Mouse (Mus musculus) hindbrain, postnatal 0 days (tissue): ENCODE data around the gene Gm6904. TPM values are rescaled to one million over a fixed set of nuclear protein-coding genes. Genes with fewer than 3 reads are reported as not detected.
A peak's percentile ranks its signal among the peaks of the same experiment; 100 is the strongest.

Experiments used
- ATAC-seq: fragments of 200-750 bp; cut with Nextera tagmentation; 2 replicates; pipeline ENCODE4 v1.8.0; 2017; ENCODE audit warnings: mild to moderate bottlenecking, moderate TSS enrichment, moderate library complexity
- DNase-seq: peaks from one replicate; pipeline ENCODE4 v3.0.0-alpha.2; 2015; ENCODE audit warnings: low spot score
- H3K27ac ChIP-seq: fragments of 300-500 bp; sonication (generic); 2 replicates; pipeline ENCODE4 v1.5.1; 2014; ENCODE audit warnings: mild to moderate bottlenecking
- H3K27me3 ChIP-seq: fragments of 300-500 bp; sonication (generic); 2 replicates; pipeline ENCODE4 v1.6.1; 2014; ENCODE audit warnings: low read length, mixed read lengths; ENCODE audit not compliant: insufficient read depth
- H3K36me3 ChIP-seq: fragments of 300-500 bp; sonication (generic); 2 replicates; pipeline ENCODE4 v1.6.1; 2014; ENCODE audit warnings: low read length, mixed read lengths; ENCODE audit not compliant: insufficient read depth
- H3K4me1 ChIP-seq: fragments of 300-500 bp; sonication (generic); 2 replicates; pipeline ENCODE4 v1.6.1; 2014; ENCODE audit warnings: antibody characterized with exemption, low read length, mixed read lengths; ENCODE audit not compliant: insufficient read depth
- H3K4me2 ChIP-seq: fragments of 300-500 bp; sonication (generic); 2 replicates; pipeline ENCODE4 v1.6.1; 2014; ENCODE audit warnings: low read depth, mild to moderate bottlenecking, low read length, moderate library complexity, mixed read lengths
- H3K4me3 ChIP-seq: fragments of 300-500 bp; sonication (generic); 2 replicates; pipeline ENCODE4 v1.5.1; 2014; ENCODE audit warnings: low read length
- H3K9ac ChIP-seq: fragments of 300-500 bp; sonication (generic); replicated peaks from 2 replicates; pipeline ENCODE4 v1.6.1; 2014; ENCODE audit warnings: mild to moderate bottlenecking, low read length, moderate library complexity, mixed read lengths
- H3K9me3 ChIP-seq: fragments of 300-500 bp; sonication (generic); 2 replicates; pipeline ENCODE4 v1.6.1; 2016; ENCODE audit warnings: low read length, mixed read lengths
- CTCF ChIP-seq: IDR thresholded peaks from 2 replicates; pipeline ENCODE4 v1.5.1; 2016; ENCODE audit warnings: antibody characterized with exemption, control low read depth, low read depth
- WGBS: fragments of 180-500 bp; shearing (Covaris S2); extraction: QIAGEN DNeasy Blood & Tissue Kit; methylation state at CpG from one replicate; pipeline ENCODE4 v1.1.7; 2014; 5-methylcytosine and 5-hydroxymethylcytosine counted together
- polyA plus RNA-seq: library from polyadenylated mRNA; unstranded; fragments of >200 nt; fragmentation: Nextera tagmentation; extraction: Ambion mirVana; gene quantifications from 2 replicates; pipeline ENCODE4 v1.2.1, GENCODE M21; 2015
- total RNA-seq: library from RNA; depleted of rRNA; stranded (reverse); fragments of >200 nt; gene quantifications from 2 replicates; pipeline ENCODE4 v1.2.3, GENCODE M21; 2014

Gene Gm6904
- total and polyA plus RNA-seq, 2 experiments from 2014 or later = not detected

GRCm38 (mm10) chr14:59232003-59232402 is 28.0 kb downstream of the Gm6904 start:
- H3K4me2 ChIP-seq = no peak overlapping the region
- no peak overlapping the region for H3K27ac ChIP-seq
- ATAC-seq (no peak), DNase-seq (no peak)
- H3K4me3 ChIP-seq = no peak overlapping the region
- H3K9me3 ChIP-seq = no peaks in the 10 kb centered on the region
- no peaks in the 10 kb centered on the region for H3K27me3 ChIP-seq
- peak; percentile 53 for TF ChIP-seq CTCF
- WGBS = 75% methylated on average over 5 of the region's 5 CpGs
- no peaks in the 10 kb centered on the region for H3K4me1 ChIP-seq
- peaks cover 68% of the 10 kb centered on the region for H3K36me3 ChIP-seq
- no peak overlapping the region for H3K9ac ChIP-seq

GRCm38 (mm10) chr14:59230331-59230966 is 29.6 kb downstream of the Gm6904 start:
- no peak for DNase-seq
- Histone ChIP-seq H3K27ac (no peak overlapping the region), H3K27me3 (no peaks in the 10 kb centered on the region), H3K9me3 (no peaks in the 10 kb centered on the region), H3K36me3 (peaks cover 71% of the 10 kb centered on the region), H3K9ac (no peak overlapping the region), H3K4me2 (no peak overlapping the region), H3K4me3 (no peak overlapping the region), H3K4me1 (no peaks in the 10 kb centered on the region)
- 76% methylated on average over 21 of the region's 21 CpGs for WGBS
- TF ChIP-seq CTCF = no peak
- ATAC-seq = peak; percentile 24; the same call in 1 of the 2 replicates

DNA sequence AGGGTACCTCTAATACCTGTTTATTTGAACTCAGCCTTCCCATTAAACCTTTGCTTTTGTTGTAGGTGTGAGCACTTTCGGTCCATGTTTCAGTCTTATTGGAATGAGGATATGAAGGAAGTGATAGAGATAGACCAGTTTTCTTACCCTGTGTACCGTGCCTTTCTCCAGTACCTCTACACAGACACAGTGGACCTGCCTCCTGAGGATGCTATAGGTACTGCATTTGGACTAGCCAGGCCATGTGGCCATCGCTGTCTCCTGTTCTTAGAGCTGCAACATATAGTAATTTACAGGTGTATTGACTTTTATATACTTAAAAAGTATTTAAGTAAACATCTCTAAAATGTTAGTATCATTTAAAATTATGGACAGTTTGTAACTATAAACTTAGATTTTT is 30.2 kb downstream of the Gm6904 start:
- Histone ChIP-seq H3K9me3 (no peaks in the 10 kb centered on the region), H3K36me3 (peaks cover 72% of the 10 kb centered on the region), H3K27me3 (no peaks in the 10 kb centered on the region), H3K4me3 (no peak overlapping the region), H3K4me2 (no peak overlapping the region), H3K27ac (no peak overlapping the region), H3K9ac (no peak overlapping the region), H3K4me1 (no peaks in the 10 kb centered on the region)
- no peak for DNase-seq
- peak; percentile 54 for TF ChIP-seq CTCF
- 91% methylated on average over 3 of the region's 3 CpGs for WGBS
- peak; percentile 70; the same call in 1 of the 2 replicates for ATAC-seq

DNA sequence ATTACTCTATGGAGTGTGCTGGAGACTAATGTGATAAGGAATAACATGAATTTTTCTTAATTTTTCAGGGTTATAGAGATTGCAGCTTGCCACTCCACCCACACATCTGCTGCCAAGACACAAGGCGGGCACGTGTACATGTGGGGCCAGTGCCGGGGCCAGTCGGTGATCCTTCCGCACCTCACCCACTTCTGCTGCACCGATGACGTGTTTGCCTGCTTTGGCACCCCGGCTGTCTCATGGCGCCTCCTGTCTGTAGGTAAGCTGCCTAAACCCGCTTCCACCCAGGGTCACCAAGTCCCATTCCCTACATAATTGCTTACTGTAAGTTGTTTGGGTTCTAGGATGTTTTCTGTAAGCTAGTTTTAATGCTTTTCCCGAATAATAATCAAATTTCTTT is 33.8 kb downstream of the Gm6904 start:
- no peak for TF ChIP-seq CTCF
- DNase-seq = no peak
- whole genome bisulfite sequencing = 97% methylated on average over 11 of the region's 11 CpGs
- Histone ChIP-seq H3K9me3 (no peaks in the 10 kb centered on the region), H3K27me3 (no peaks in the 10 kb centered on the region), H3K4me1 (no peaks in the 10 kb centered on the region), H3K36me3 (peaks cover 76% of the 10 kb centered on the region), H3K9ac (no peak overlapping the region), H3K4me2 (no peak overlapping the region), H3K4me3 (no peak overlapping the region), H3K27ac (no peak overlapping the region)
- ATAC-seq = no peak

- H3K4me1 ChIP-seq = no peaks in the 10 kb centered on the region
- H3K4me2 ChIP-seq = no peak overlapping the region
- no peaks in the 10 kb centered on the region for H3K9me3 ChIP-seq
- no peak overlapping the region for H3K9ac ChIP-seq
- ATAC-seq (no peak), DNase-seq (no peak)
- H3K4me3 ChIP-seq = no peak overlapping the region
- peaks cover 28% of the 10 kb centered on the region for H3K36me3 ChIP-seq
- no peak overlapping the region for H3K27ac ChIP-seq
- WGBS = 66% methylated on average over 3 of the region's 3 CpGs
- no peaks in the 10 kb centered on the region for H3K27me3 ChIP-seq
- TF ChIP-seq CTCF = no peak
Measured at GRCm38 (mm10) chr14:59219241-59219640, 40.8 kb downstream of the Gm6904 start.

DNA sequence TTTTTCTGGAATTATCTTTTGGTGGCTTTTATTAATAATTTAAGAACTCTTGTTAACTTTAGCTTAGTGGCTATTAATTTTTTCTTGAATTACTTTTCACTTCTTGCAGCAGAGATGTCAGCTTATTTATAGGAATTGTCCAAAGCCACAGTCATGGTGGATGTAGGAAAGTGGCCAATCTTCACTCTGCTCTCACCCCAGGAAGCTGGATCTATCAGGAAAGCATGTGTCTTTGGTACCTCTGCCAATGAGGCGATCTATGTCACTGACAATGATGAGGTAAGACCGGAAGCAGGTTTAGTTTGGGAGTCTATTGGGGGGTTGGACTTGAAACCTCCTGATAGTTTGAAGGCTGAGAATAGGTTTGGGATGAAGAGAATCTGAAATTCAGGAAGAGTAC is 50.2 kb downstream of the Gm6904 start:
- Histone ChIP-seq H3K9me3 (no peaks in the 10 kb centered on the region), H3K27me3 (no peaks in the 10 kb centered on the region), H3K9ac (no peak overlapping the region), H3K4me2 (no peak overlapping the region), H3K36me3 (no peaks in the 10 kb centered on the region), H3K4me1 (0 out of 2 replicates have a peak, but pooled peaks cover 6% of the 10 kb centered on the region), H3K4me3 (no peak overlapping the region), H3K27ac (no peak overlapping the region)
- 88% methylated on average over 2 of the region's 2 CpGs for WGBS
- DNase-seq (no peak), ATAC-seq (no peak)
- no peak for TF ChIP-seq CTCF

- DNase-seq (no peak), ATAC-seq (no peak)
- peaks cover 12% of the 10 kb centered on the region; the same call in 1 of the 2 replicates for H3K4me1 ChIP-seq
- H3K36me3 ChIP-seq = no peaks in the 10 kb centered on the region
- H3K4me2 ChIP-seq = no peak overlapping the region
- H3K27me3 ChIP-seq = no peaks in the 10 kb centered on the region
- no peak overlapping the region for H3K4me3 ChIP-seq
- no peaks in the 10 kb centered on the region for H3K9me3 ChIP-seq
- H3K27ac ChIP-seq = no peak overlapping the region
- 93% methylated on average over 7 of the region's 7 CpGs for WGBS
- no peak for TF ChIP-seq CTCF
- H3K9ac ChIP-seq = no peak overlapping the region
Measured at GRCm38 (mm10) chr14:59209003-59209402, 51.0 kb downstream of the Gm6904 start.
